Mouse (Mus musculus): ENCODE results near the gene Gm34653. TPM values are rescaled to one million over a fixed set of nuclear protein-coding genes. Genes with fewer than 3 reads are reported as not detected.
"Not testable (repeated sequence)": the region's sequence is repeated elsewhere in the genome, so short reads cannot be mapped to it uniquely, and the experiment has no call there.

The Gm34653 gene
- total RNA-seq, 2 experiments from 2014 or later = not detected

- no peak for DNase-seq (ENCODE audit: low spot score in 2 of 2)
- intact Hi-C loops (cut with DNase I) = no loop called here
These were observed 22.0 kb upstream of the Gm34653 start for GRCm38 (mm10) chr2:34810775-34811174.

GRCm38 (mm10) chr2:34812706-34813105 lies 20.1 kb upstream of the Gm34653 start:
- DNase-seq (ENCODE audit: low spot score in 2 of 2) = no peak
- intact Hi-C loops (cut with DNase I) = no loop called here

- intact Hi-C loops (cut with DNase I); DNase-seq (ENCODE audit: low spot score in 2 of 2): not testable (repeated sequence)
These were observed 16.9 kb upstream of the Gm34653 start for GRCm38 (mm10) chr2:34815893-34816292.

GRCm38 (mm10) chr2:34818492-34818891 lies 14.3 kb upstream of the Gm34653 start:
- DNase-seq (ENCODE audit: low spot score in 2 of 2) = no peak
- intact Hi-C loops (cut with DNase I) = no loop called here

GRCm38 (mm10) chr2:34825827-34826459 lies 6.9 kb upstream of the Gm34653 start, which contains the start of gene Fbxw2:
Gene Fbxw2, minus strand, starts transcription at chr2:34826311.
- intact Hi-C loops (cut with DNase I) = no loop called here

GRCm38 (mm10) chr2:34826460-34827231 lies 6.2 kb upstream of the Gm34653 start:
- DNase-seq (ENCODE audit: low spot score in 2 of 2) = no peak
- intact Hi-C loops (cut with DNase I) = no loop called here

More at GRCm38 (mm10) chr2:34825827-34826459, 6.9 kb upstream of the Gm34653 start, which contains the start of gene Fbxw2:
- peak; percentile 88 to 94 for DNase-seq (ENCODE audit: low spot score in 2 of 2)

GRCm38 (mm10) chr2:34827591-34827990 lies 5.2 kb upstream of the Gm34653 start:
- DNase-seq (ENCODE audit: low spot score in 2 of 2) = no peak
- intact Hi-C loops (cut with DNase I) = no loop called here

GRCm38 (mm10) chr2:34828026-34828425 lies 4.8 kb upstream of the Gm34653 start:
- no peak for DNase-seq (ENCODE audit: low spot score in 2 of 2)
- intact Hi-C loops (cut with DNase I) = no loop called here

GRCm38 (mm10) chr2:34830066-34830465 lies 2.7 kb upstream of the Gm34653 start:
- DNase-seq (ENCODE audit: low spot score in 2 of 2); intact Hi-C loops (cut with DNase I): not testable (repeated sequence)

- intact Hi-C loops (cut with DNase I) = no loop called here
- no peak for DNase-seq (ENCODE audit: low spot score in 2 of 2)
These were observed 817 bp downstream of the Gm34653 start for GRCm38 (mm10) chr2:34833624-34834023.

- DNase-seq (ENCODE audit: low spot score in 2 of 2) = no peak
- intact Hi-C loops (cut with DNase I) = no loop called here
These were observed 2.9 kb downstream of the Gm34653 start for GRCm38 (mm10) chr2:34835669-34836068.

GRCm38 (mm10) chr2:34840143-34840542 lies 7.3 kb downstream of the Gm34653 start:
- intact Hi-C loops (cut with DNase I); DNase-seq (ENCODE audit: low spot score in 2 of 2): not testable (repeated sequence)

- DNase-seq (ENCODE audit: low spot score in 2 of 2) = peak; percentile 64 to 87
- intact Hi-C loops (cut with DNase I) = no loop called here
These were observed 8.9 kb downstream of the Gm34653 start for GRCm38 (mm10) chr2:34841706-34842105.

GRCm38 (mm10) chr2:34843211-34843939 lies 10.6 kb downstream of the Gm34653 start:
- intact Hi-C loops (cut with DNase I) = no loop called here
- DNase-seq (ENCODE audit: low spot score in 2 of 2) = peak in 1 of 2 experiments; percentile 45

- no peak for DNase-seq (ENCODE audit: low spot score in 2 of 2)
- intact Hi-C loops (cut with DNase I) = no loop called here
These were observed 14.9 kb downstream of the Gm34653 start for GRCm38 (mm10) chr2:34847702-34848101.

- intact Hi-C loops (cut with DNase I) = no loop called here
These were observed 22.5 kb downstream of the Gm34653 start for GRCm38 (mm10) chr2:34855265-34855664.

GRCm38 (mm10) chr2:34857728-34858127 lies 24.9 kb downstream of the Gm34653 start:
- intact Hi-C loops (cut with DNase I) = no loop called here
- no peak for DNase-seq (ENCODE audit: low spot score in 2 of 2)

More at GRCm38 (mm10) chr2:34855265-34855664, 22.5 kb downstream of the Gm34653 start:
- DNase-seq (ENCODE audit: low spot score in 2 of 2) = no peak

GRCm38 (mm10) chr2:34869680-34870079 lies 36.9 kb downstream of the Gm34653 start:
- intact Hi-C loops (cut with DNase I) = loop anchor here (2.0 kb wide), 1 partner anchor 239 kb away; the partner anchor contains the start of gene Cntrl
- DNase-seq (ENCODE audit: low spot score in 2 of 2) = no peak

- DNase-seq (ENCODE audit: low spot score in 2 of 2) = peak; percentile 93 to 96
- intact Hi-C loops (cut with DNase I) = loop anchor here (2.0 kb wide), 1 partner anchor 238 kb away; the partner anchor contains the start of gene Cntrl
These were observed 38.0 kb downstream of the Gm34653 start for GRCm38 (mm10) chr2:34870520-34871474.
